Comparison of ENCODE assay signal across 7 mouse cellular contexts in genomic region chr11:22859633-22860334, GRCm38 (mm10). TPM values are rescaled to one million over a fixed set of nuclear protein-coding genes. Genes with fewer than 3 reads are reported as not detected.
DNase-seq lines count a peak whose midpoint lies in the region; ATAC-seq lines count a peak whose summit lies in the region.

No protein-coding gene starts in this region.

- H3K36me3 ChIP-seq in intestine, embryonic 15.5 days = no peaks in the 10 kb centered on the region
- no peaks in the 10 kb centered on the region for H3K36me3 ChIP-seq in limb, embryonic 10.5 days
- H3K36me3 ChIP-seq in midbrain, embryonic 12.5 days = no peaks in the 10 kb centered on the region

- peak; percentile 78 for DNase-seq in embryo, embryonic 11.5 days (ENCODE audit: low read depth, low spot score)
- DNase-seq in gastrocnemius, postnatal 25 days = peak; percentile 89
- DNase-seq in limb, embryonic 10.5 days (ENCODE audit: low spot score) = peak; percentile 92
- DNase-seq in skeletal muscle tissue, adult 2 months (ENCODE audit: low read depth, low spot score) = peak; percentile 78

- H3K4me1 ChIP-seq in intestine, embryonic 15.5 days (replicated peaks) = peaks cover 17% of the 10 kb centered on the region
- H3K4me1 ChIP-seq in limb, embryonic 10.5 days = peaks cover 30% of the 10 kb centered on the region
- peaks cover 29% of the 10 kb centered on the region for H3K4me1 ChIP-seq in midbrain, embryonic 12.5 days

- WGBS in intestine, embryonic 15.5 days = under 1% methylated on average over 55 of the region's 55 CpGs
- WGBS in limb, embryonic 10.5 days = under 1% methylated on average over 54 of the region's 55 CpGs
- under 1% methylated on average over 45 of the region's 55 CpGs for WGBS in midbrain, embryonic 12.5 days

- peak overlapping the region; percentile 93 for H3K4me2 ChIP-seq in intestine, embryonic 15.5 days (replicated peaks)
- H3K4me2 ChIP-seq in midbrain, embryonic 12.5 days (replicated peaks) = peak overlapping the region; percentile 98

- peaks cover 9% of the 10 kb centered on the region; the same call in 1 of the 2 replicates for H3K27me3 ChIP-seq in intestine, embryonic 15.5 days (replicated peaks)
- peaks cover 67% of the 10 kb centered on the region for H3K27me3 ChIP-seq in limb, embryonic 10.5 days (ENCODE audit: low read depth, poor library complexity, severe bottlenecking)
- H3K27me3 ChIP-seq in midbrain, embryonic 12.5 days = peaks cover 74% of the 10 kb centered on the region

- ATAC-seq in activated CD4-positive, CD25-positive, alpha-beta regulatory T cell, adult 4 months = peak; percentile 63
- ATAC-seq in intestine, embryonic 15.5 days = peak; percentile 94
- peak; percentile 94 for ATAC-seq in midbrain, embryonic 12.5 days (ENCODE audit: low FRiP score, low read depth)

- H3K4me3 ChIP-seq in intestine, embryonic 15.5 days (replicated peaks) = peak overlapping the region; percentile 75
- peak overlapping the region; percentile 77 for H3K4me3 ChIP-seq in limb, embryonic 10.5 days
- H3K4me3 ChIP-seq in midbrain, embryonic 12.5 days = peak overlapping the region; percentile 72

- no peaks in the 10 kb centered on the region for H3K9me3 ChIP-seq in intestine, embryonic 15.5 days
- no peaks in the 10 kb centered on the region for H3K9me3 ChIP-seq in limb, embryonic 10.5 days (replicated peaks)
- no peaks in the 10 kb centered on the region for H3K9me3 ChIP-seq in midbrain, embryonic 12.5 days

- peak overlapping the region; percentile 86 for H3K27ac ChIP-seq in intestine, embryonic 15.5 days
- H3K27ac ChIP-seq in limb, embryonic 10.5 days = peak overlapping the region; percentile 80
- H3K27ac ChIP-seq in midbrain, embryonic 12.5 days (replicated peaks) = no peak overlapping the region

- peak overlapping the region; percentile 74 for H3K9ac ChIP-seq in intestine, embryonic 15.5 days
- peak overlapping the region; percentile 62 for H3K9ac ChIP-seq in midbrain, embryonic 12.5 days (replicated peaks)

RNA-seq across cellular contexts. Expression of gene B3gnt2, which starts 1.0 kb away (rescaled TPM):
- polyA plus RNA-seq in activated CD4-positive, CD25-positive, alpha-beta regulatory T cell, adult 4 months (2017; shearing (Covaris generic)) = 1 to 10 TPM; 4.7 to 9.8 TPM
- total RNA-seq in gastrocnemius, postnatal 25 days (2021) = 1 to 10 TPM; 2.1 to 2.4 TPM
- 8.8 and 11.9 TPM in 2 replicates for polyA plus RNA-seq in intestine, embryonic 15.5 days (2015; fragmentation: Nextera tagmentation; extraction: Ambion mirVana)
- 1.9 and 3.4 TPM in 2 replicates for polyA plus RNA-seq in limb, embryonic 10.5 days (2016; fragmentation: Nextera tagmentation; extraction: Ambion mirVana)
- 1.9 and 2.6 TPM in 2 replicates for polyA plus RNA-seq in midbrain, embryonic 12.5 days (2016; fragmentation: Nextera tagmentation; extraction: Ambion mirVana)
